Mouse (Mus musculus): Measurements from ENCODE around the gene Crim1.

DNA sequence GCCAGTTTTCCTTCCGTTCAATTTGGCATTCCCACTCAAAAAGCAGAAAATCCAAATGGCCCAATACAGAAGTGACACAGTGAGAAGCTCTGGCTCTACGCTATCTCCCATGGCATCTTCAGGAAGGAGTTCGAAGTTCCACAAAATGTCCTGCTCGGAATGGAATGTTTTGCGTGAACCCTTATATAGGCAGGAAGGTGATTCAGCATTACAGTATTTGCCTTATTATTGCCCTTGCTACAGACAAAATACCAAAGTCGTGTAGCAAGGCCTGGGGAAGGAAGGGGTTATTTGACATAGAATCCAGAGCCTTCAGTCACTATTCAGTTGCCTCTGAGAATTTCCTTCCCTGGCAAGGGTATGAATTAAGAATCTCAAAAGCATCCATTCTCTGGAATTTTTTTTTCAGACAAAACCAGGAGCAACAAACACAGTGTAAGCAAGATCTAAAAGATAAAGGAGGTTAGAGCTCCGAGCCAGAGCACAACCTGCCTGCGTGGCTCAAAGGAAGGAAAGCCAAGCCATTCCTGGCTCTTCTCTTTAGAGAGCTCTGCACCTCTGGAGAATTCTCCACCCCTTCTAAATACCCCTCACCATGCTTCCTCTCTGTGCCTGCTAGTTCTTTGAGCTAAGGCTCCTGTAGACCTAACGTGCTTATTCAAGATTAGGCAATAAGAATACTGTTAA is 192.5 kb downstream of the Crim1 start:
- TF ChIP-seq CTCF (IDR thresholded peaks at IDR 0.05; ENCODE audit: extremely low read depth, insufficient read length, insufficient replicate concordance, low read depth, low read length) (no peak), POLR2A (IDR thresholded peaks at IDR 0.05; ENCODE audit: low read depth, low read length) (no peak)

Data from small intestine, adult 2 months (tissue).